Mouse (Mus musculus): ENCODE measurements at regions not wholly inside any gene's neighbourhood (a gene's known extent, or its start where the extent isn't known, plus 50 kb on each side); places are given as distances from the start of the nearest gene placed in this dataset. TPM values are rescaled to one million over a fixed set of nuclear protein-coding genes. Genes with fewer than 3 reads are reported as not detected.

GRCm38 (mm10) chr13:60545999-60546733 lies 55.6 kb upstream of the Dapk1 start:
- 68% methylated on average over 2 of the region's 2 CpGs for WGBS
- Histone ChIP-seq H3K27ac (replicated peaks; ENCODE audit: low read depth, low read length) (no peak overlapping the region), H3K9ac (ENCODE audit: low read depth, low read length, severe bottlenecking) (no peak overlapping the region), H3K27me3 (ENCODE audit: control insufficient read depth, insufficient read depth, low read length) (no peaks in the 10 kb centered on the region), H3K9me3 (ENCODE audit: control insufficient read depth, low read length) (no peaks in the 10 kb centered on the region), H3K4me2 (replicated peaks; ENCODE audit: low read depth, low read length, severe bottlenecking) (no peak overlapping the region), H3K36me3 (ENCODE audit: control insufficient read depth, insufficient read depth, low read length) (no peaks in the 10 kb centered on the region), H3K4me3 (replicated peaks; ENCODE audit: low read length) (no peak overlapping the region), H3K4me1 (ENCODE audit: control insufficient read depth, insufficient read depth, low read length) (no peaks in the 10 kb centered on the region)
- TF ChIP-seq POLR2A (IDR thresholded peaks at IDR 0.05; ENCODE audit: borderline replicate concordance, extremely low read depth, insufficient read depth, insufficient read length), result no peak
- ATAC-seq (ENCODE audit: low FRiP score, low read depth) (no peak), DNase-seq (ENCODE audit: low spot score) (no peak)

Small RNA genes in the stretch of these regions (microRNA-seq; reads per million reads assigned to microRNA genes)
- not detected for gene Gm24999
- gene Gm25000, result not detected

Data from limb, embryonic 14.5 days (tissue).